Mouse (Mus musculus) heart, adult 10 weeks (tissue): ENCODE data around the gene Vmn1r83. TPM values are rescaled to one million over a fixed set of nuclear protein-coding genes. Genes with fewer than 3 reads are reported as not detected.

ENCODE experiments used
- polyA plus RNA-seq: library from polyadenylated mRNA; stranded (reverse); fragments of 350-450 nt; fragmentation: Illumina TruSeq; extraction: RNeasy Lipid Tissue Mini Kit (QIAGEN cat#74804); gene quantifications from one replicate; pipeline ENCODE4 v1.2.3, GENCODE M21; 2014; ENCODE audit warnings: low read depth, low replicate concordance

The Vmn1r83 gene
- not detected for polyA plus RNA-seq

GRCm38 (mm10) chr7:12329381-12329780, at the start of gene Vmn1r83:
Gene Vmn1r83 (minus strand): TSS chr7:12329481.

DNA sequence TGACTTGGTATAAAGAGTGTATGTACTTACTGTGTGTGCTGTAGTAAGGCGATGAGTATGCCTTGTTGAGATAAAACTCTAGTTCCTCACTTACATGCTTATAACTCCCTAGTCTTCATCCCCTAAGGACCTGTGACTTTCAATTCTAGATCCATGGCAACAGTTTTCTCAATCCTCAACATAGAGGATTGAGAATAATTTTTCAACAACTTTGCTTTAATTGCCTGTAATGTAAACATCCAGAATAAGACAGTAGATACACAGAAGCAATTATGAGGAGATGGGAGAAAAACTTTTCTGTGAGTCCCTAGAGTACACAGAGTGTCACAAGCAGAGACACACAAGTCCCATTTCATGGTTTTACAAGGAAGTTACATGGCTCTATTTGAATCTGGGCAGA, 39.9 kb upstream of the Vmn1r83 start, which contains the start of gene Vmn1r84:
Vmn1r84 (minus strand) TSS at position 101 of the 400 bp plus-strand sequence.

DNA sequence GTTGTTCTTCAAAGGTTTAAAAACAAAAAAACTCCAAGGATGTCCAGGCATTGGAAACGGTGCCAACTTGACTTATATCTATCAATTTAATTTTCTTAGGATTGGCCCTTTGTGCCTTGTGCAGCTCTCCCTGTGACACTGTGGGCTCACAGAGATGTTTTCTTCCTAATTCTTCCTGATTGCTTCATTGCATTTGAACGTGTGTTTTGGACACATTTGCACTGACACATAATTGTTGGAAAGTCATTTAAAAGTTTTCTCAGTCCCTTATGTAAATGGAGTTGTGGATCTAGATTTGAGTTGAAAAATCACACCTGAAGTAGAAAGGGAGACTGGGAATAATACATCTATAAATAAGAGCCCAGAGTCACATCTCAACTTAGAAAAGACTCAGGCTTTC, 29.2 kb downstream of the Vmn1r83 start, which contains the start of gene Vmn1r82:
Vmn1r82 (plus strand) TSS at position 301 of the 400 bp plus-strand sequence.

Other genes with a start within 250 kb of the Vmn1r83 start
- gene Vmn1r78, start 179.2 kb downstream of the Vmn1r83 start, polyA plus RNA-seq, result not detected
- not detected for gene Vmn1r79, start 158.2 kb downstream of the Vmn1r83 start, polyA plus RNA-seq
- not detected for gene Vmn1r80, start 140.2 kb downstream of the Vmn1r83 start, polyA plus RNA-seq
- not detected for gene Vmn1r81, start 61.2 kb downstream of the Vmn1r83 start, polyA plus RNA-seq
- gene Vmn1r82, start 29.1 kb downstream of the Vmn1r83 start, polyA plus RNA-seq, result not detected
- gene Vmn1r84, start 39.8 kb upstream of the Vmn1r83 start, polyA plus RNA-seq, result not detected
- 1.5 TPM for gene Zfp551, start 93.3 kb upstream of the Vmn1r83 start, polyA plus RNA-seq
- gene Zfp606, start 148.8 kb upstream of the Vmn1r83 start, polyA plus RNA-seq, result 10.0 TPM
- gene 2900092C05Rik, start 183.0 kb upstream of the Vmn1r83 start, polyA plus RNA-seq, result not detected